Mouse (Mus musculus): Measurements from ENCODE around the gene Mrap. TPM values are rescaled to one million over a fixed set of nuclear protein-coding genes. Genes with fewer than 3 reads are reported as not detected.

The Mrap gene
- polyA plus RNA-seq, 1 experiment from 2014 or later, result 0.21 TPM

DNA sequence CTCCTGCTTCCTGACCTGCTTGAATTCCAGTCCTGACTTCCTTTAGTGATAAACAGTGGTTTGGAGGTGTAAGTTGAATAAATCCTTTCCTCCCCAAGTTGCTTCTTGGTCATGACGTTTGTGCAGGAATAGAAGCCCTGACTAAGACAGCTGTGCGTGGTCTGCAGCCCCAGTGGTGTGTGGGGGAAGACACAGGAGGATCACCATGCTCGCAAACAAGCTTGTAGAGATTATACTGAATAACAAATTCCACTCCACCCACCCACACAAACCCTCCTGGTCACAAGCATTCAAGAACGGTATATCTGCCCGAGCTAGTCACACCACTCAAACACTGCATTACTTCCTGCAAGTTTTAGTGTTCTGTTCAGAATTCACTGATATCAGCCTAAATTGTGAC, 54.1 kb downstream of the Mrap start:
- H3K4me1 ChIP-seq, result no peaks in the 10 kb centered on the region
- H3K27ac ChIP-seq (replicated peaks), result no peak overlapping the region
- WGBS, result 57% methylated on average over 5 of the region's 5 CpGs
- H3K9ac ChIP-seq, result no peak overlapping the region
- H3K4me3 ChIP-seq (replicated peaks), result no peak overlapping the region
- H3K4me2 ChIP-seq (replicated peaks), result no peak overlapping the region
- no peaks in the 10 kb centered on the region for H3K9me3 ChIP-seq (replicated peaks)
- no peaks in the 10 kb centered on the region for H3K27me3 ChIP-seq
- H3K36me3 ChIP-seq, result peaks cover 81% of the 10 kb centered on the region
- ATAC-seq (ENCODE audit: insufficient number of reproducible peaks, low FRiP score, low TSS enrichment, low read depth), result no peak

DNA sequence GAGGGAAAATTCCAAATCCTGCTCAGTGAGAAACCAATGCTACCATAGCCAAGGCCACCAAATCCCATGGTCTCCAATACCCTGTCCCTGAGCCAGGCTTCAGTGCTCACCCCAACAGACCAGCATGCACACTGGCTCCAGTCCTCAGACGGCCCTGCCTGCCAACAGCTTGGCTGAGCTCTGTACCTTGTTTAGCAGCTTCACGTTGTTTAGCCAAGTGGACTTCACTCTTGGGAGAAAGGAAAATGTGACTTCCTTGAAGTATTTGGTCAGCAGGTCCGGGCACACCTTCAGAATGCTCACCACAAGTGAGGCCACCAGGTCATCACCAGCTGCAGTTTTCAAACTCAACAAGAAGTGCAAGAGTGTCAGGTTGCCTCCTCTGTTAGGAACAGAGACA, 54.5 kb downstream of the Mrap start:
- 70% methylated on average over 3 of the region's 3 CpGs for WGBS
- Histone ChIP-seq H3K4me2 (replicated peaks) (no peak overlapping the region), H3K9me3 (replicated peaks) (no peaks in the 10 kb centered on the region), H3K27ac (replicated peaks) (no peak overlapping the region), H3K9ac (no peak overlapping the region), H3K4me3 (replicated peaks) (no peak overlapping the region), H3K4me1 (no peaks in the 10 kb centered on the region), H3K36me3 (peaks cover 81% of the 10 kb centered on the region), H3K27me3 (no peaks in the 10 kb centered on the region)
- ATAC-seq (ENCODE audit: insufficient number of reproducible peaks, low FRiP score, low TSS enrichment, low read depth), result no peak

DNA sequence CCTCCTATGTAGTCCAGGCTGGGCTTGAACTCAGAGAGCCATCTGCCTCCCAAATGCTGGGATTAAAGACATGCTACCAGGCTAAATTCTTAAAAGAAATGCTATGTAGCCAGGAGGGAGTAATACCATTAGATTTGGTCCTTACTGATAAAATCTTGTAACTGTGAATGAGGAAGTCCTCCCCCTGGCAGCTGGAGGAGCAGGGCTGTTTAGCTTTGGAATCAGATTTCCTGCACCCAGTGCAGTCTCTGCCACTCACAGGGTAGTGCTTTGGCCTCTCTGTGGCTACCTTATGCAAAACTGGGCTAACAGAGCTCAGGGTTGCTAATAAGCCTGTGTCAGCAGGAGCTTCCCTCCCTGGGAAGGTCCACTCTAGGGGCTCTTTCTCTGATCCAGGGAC, 56.7 kb downstream of the Mrap start:
- H3K9ac ChIP-seq, result no peak overlapping the region
- H3K4me1 ChIP-seq, result no peaks in the 10 kb centered on the region
- H3K9me3 ChIP-seq (replicated peaks), result no peaks in the 10 kb centered on the region
- no peak overlapping the region for H3K4me3 ChIP-seq (replicated peaks)
- ATAC-seq (ENCODE audit: insufficient number of reproducible peaks, low FRiP score, low TSS enrichment, low read depth), result no peak
- no peak overlapping the region for H3K4me2 ChIP-seq (replicated peaks)
- H3K27me3 ChIP-seq, result no peaks in the 10 kb centered on the region
- H3K36me3 ChIP-seq, result peaks cover 80% of the 10 kb centered on the region
- H3K27ac ChIP-seq (replicated peaks), result no peak overlapping the region

DNA sequence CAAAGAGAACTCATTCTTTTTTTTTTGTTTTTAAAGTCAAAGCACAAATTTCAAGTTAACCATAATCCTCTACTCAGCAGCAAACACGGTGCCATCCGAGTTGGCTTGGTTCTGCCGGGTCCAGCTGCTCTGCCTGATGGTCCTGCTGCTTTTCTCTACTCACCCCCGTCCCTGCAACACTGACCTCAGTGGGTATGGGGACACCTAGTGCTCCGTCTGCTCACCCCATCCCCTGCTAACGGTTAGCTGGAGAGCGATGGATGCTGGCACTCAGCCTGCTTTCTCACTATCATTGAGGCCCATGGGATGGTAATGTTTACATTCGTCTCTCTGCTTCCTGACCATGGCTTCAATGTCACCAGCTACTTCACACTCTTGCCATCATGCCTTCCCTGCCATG, 60.4 kb downstream of the Mrap start:
- no peak for ATAC-seq (ENCODE audit: insufficient number of reproducible peaks, low FRiP score, low TSS enrichment, low read depth)
- Histone ChIP-seq H3K27me3 (no peaks in the 10 kb centered on the region), H3K9me3 (replicated peaks) (no peaks in the 10 kb centered on the region), H3K9ac (no peak overlapping the region), H3K36me3 (peaks cover 71% of the 10 kb centered on the region), H3K4me1 (no peaks in the 10 kb centered on the region), H3K27ac (replicated peaks) (no peak overlapping the region), H3K4me2 (replicated peaks) (no peak overlapping the region), H3K4me3 (replicated peaks) (no peak overlapping the region)
- WGBS, result 92% methylated on average over 8 of the region's 8 CpGs

DNA sequence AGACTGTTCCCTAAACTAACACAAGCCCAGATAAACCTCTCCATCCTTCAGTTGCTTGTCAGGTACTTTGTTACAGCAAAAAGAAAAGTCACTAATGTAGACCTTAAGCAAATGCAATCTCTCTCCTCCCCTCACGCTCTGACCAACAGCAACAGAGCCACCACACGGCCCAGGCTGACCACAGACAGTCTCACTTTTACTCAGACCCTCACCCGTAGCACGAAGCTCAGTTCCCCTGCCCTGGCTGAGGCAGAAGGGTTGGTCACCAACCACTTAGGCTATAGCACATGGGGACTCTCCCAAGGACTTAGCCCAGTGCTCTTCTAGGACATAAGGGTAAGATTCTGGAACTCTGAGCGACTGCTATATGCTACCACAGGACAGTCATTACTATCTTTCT, 60.8 kb downstream of the Mrap start:
- ATAC-seq (ENCODE audit: insufficient number of reproducible peaks, low FRiP score, low TSS enrichment, low read depth), result no peak
- peaks cover 71% of the 10 kb centered on the region for H3K36me3 ChIP-seq
- H3K4me2 ChIP-seq (replicated peaks), result no peak overlapping the region
- H3K4me1 ChIP-seq, result no peaks in the 10 kb centered on the region
- H3K4me3 ChIP-seq (replicated peaks), result no peak overlapping the region
- 82% methylated on average over 5 of the region's 5 CpGs for WGBS
- H3K27ac ChIP-seq (replicated peaks), result no peak overlapping the region
- no peaks in the 10 kb centered on the region for H3K9me3 ChIP-seq (replicated peaks)
- no peaks in the 10 kb centered on the region for H3K27me3 ChIP-seq
- H3K9ac ChIP-seq, result no peak overlapping the region

Other genes with a start within 250 kb of the Mrap start
- 53.6 and 55.3 TPM in 2 replicates for gene Mis18a, start 10.8 kb upstream of the Mrap start, polyA plus RNA-seq (2015; fragmentation: Nextera tagmentation; extraction: Ambion mirVana)
- 10.3 and 10.5 TPM in 2 replicates for gene Urb1, start 72.2 kb downstream of the Mrap start, polyA plus RNA-seq (2015; fragmentation: Nextera tagmentation; extraction: Ambion mirVana)
- gene Eva1c, start 88.5 kb downstream of the Mrap start, polyA plus RNA-seq (2015; fragmentation: Nextera tagmentation; extraction: Ambion mirVana), result 3.1 and 3.7 TPM in 2 replicates
- gene Cfap298, start 196.9 kb downstream of the Mrap start, polyA plus RNA-seq (2015; fragmentation: Nextera tagmentation; extraction: Ambion mirVana), result 45.1 and 63.4 TPM in 2 replicates

Measured in embryonic facial prominence, embryonic 15.5 days (tissue).